Mouse (Mus musculus): ENCODE measurements around the gene Acsm5. TPM values are rescaled to one million over a fixed set of nuclear protein-coding genes. Genes with fewer than 3 reads are reported as not detected.

The Acsm5 gene
- polyA plus RNA-seq (2017; shearing (Covaris generic)), result not detected

GRCm38 (mm10) chr7:119519163-119519562 lies at the start of gene Acsm5:
Gene Acsm5, plus strand, starts transcription at chr7:119519463.

GRCm38 (mm10) chr7:119479256-119479655 lies 40.0 kb upstream of the Acsm5 start, which contains the start of gene Umod:
Gene Umod, minus strand, starts transcription at chr7:119479282.

GRCm38 (mm10) chr7:119523389-119523788 lies 4.1 kb downstream of the Acsm5 start, which contains the start of gene Pdilt:
Gene Pdilt, minus strand, starts transcription at chr7:119523489.

GRCm38 (mm10) chr7:119554040-119554439 lies 34.8 kb downstream of the Acsm5 start, which contains the start of gene Acsm2:
Gene Acsm2, plus strand, starts transcription at chr7:119554340.

Other genes with a start within 250 kb of the Acsm5 start
- not detected for gene Gp2, start 60.2 kb upstream of the Acsm5 start, polyA plus RNA-seq (2017; shearing (Covaris generic))
- gene Umod, start 40.2 kb upstream of the Acsm5 start, polyA plus RNA-seq (2017; shearing (Covaris generic)), result not detected
- not detected for gene Pdilt, start 4.0 kb downstream of the Acsm5 start, polyA plus RNA-seq (2017; shearing (Covaris generic))
- not detected for gene Acsm2, start 34.9 kb downstream of the Acsm5 start, polyA plus RNA-seq (2017; shearing (Covaris generic))
- gene Acsm1, start 87.6 kb downstream of the Acsm5 start, polyA plus RNA-seq (2017; shearing (Covaris generic)), result not detected
- gene Acsm4, start 170.6 kb downstream of the Acsm5 start, polyA plus RNA-seq (2017; shearing (Covaris generic)), result not detected
- gene Thumpd1, start 201.3 kb downstream of the Acsm5 start, polyA plus RNA-seq (2017; shearing (Covaris generic)), result 83.6 TPM
- gene Acsm3, start 241.5 kb downstream of the Acsm5 start, polyA plus RNA-seq (2017; shearing (Covaris generic)), result 0.13 TPM

Data from CD4-positive, CD25-positive, alpha-beta regulatory T cell (primary cell).